Mouse (Mus musculus) bone marrow, adult 2 months (tissue): ENCODE measurements around the gene Uox.

Source experiments
- CTCF ChIP-seq: fragments of 200-500 bp; IDR thresholded peaks from 2 replicates; pipeline ENCODE4 v1.5.1; 2011; ENCODE audit warnings: low read length, control low read depth; ENCODE audit not compliant: control insufficient read depth, insufficient read depth
- POLR2A ChIP-seq: fragments of 200-500 bp; IDR thresholded peaks from 2 replicates; pipeline ENCODE4 v1.6.1; 2011; ENCODE audit warnings: low read depth, mild to moderate bottlenecking, control low read depth, low read length, borderline replicate concordance; ENCODE audit not compliant: control insufficient read depth

GRCm38 (mm10) chr3:146661001-146661400, 90.8 kb downstream of the Uox start:
- TF ChIP-seq CTCF = no peak
- no peak for TF ChIP-seq POLR2A
